Mouse (Mus musculus) CD4-positive, CD25-positive, alpha-beta regulatory T cell (primary cell): ENCODE results near the gene Olfr153. TPM values are rescaled to one million over a fixed set of nuclear protein-coding genes. Genes with fewer than 3 reads are reported as not detected.

ENCODE experiments used
- polyA plus RNA-seq: library from polyadenylated mRNA; unstranded; fragments of 100-300 nt; shearing (Covaris generic); gene quantifications from one replicate; pipeline ENCODE4 v1.2.1, GENCODE M21; 2017

Gene Olfr153
- not detected for polyA plus RNA-seq

DNA sequence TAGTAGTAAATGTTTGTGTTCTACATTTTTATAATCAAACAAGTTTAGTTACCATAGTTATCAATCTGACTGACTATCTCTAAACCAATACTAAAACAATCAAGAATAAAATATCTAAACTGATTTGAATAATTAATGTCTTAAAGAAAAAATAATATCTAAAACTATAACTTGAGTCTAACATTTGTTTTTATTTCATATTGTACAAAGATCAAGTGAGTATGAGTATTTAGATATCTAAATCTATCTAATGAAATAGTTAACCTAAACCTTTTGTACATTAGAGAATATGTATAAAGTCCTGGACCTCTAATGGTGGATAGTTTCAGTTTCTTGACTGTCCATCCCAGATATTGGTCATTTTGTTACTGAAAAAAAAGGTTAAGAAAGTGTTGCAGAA lies at the start of gene Olfr153:
TSS of gene Olfr153 (plus strand) at position 301 of the 400 bp plus-strand sequence.

GRCm38 (mm10) chr2:87496993-87497392 lies 34.6 kb upstream of the Olfr153 start, which contains the start of gene Pramel7:
Gene Pramel7 (minus strand): TSS chr2:87497093.

DNA sequence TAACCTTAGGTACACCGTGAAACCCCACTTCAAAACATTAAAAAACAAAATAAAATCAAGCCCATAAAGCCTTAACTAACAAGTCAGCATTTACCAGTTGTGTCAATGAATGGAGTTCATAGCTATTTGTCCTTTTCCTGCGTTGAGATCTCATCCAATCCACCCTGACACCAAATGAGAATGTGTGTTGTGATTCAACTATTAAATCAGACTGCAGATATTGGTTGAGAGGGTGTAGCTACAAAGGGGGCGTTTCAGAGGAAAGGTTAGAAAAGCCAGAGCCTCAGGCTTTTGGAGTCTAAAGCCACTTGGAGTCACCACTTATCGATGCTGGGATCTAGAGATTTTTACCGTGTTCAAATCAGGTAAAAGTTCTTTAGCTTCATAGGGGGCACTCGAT lies 25.3 kb upstream of the Olfr153 start, which contains the start of gene Pramel6:
TSS of gene Pramel6 (plus strand) at position 301 of the 400 bp plus-strand sequence.

DNA sequence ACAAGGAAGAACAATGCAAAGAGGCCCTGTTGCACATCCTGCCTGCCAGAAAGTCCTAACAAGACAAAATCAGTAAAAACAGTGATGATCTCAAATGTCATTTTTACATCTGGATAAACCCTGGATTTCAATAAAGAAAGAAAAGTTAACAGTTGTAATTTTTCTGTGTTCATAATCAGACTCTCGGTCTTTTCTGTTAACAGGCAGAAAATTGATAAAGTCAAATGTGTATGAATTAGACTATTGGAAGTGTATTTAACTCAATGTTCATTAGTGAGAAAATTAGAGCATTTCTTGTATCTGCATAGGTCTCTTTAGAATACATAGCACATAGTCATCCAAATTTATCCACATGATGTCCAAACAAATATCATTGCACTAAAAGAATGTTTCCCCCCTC lies 13.8 kb downstream of the Olfr153 start, which contains the start of gene Olfr1128:
TSS of gene Olfr1128 (minus strand) at position 101 of the 400 bp plus-strand sequence.

GRCm38 (mm10) chr2:87573602-87574001 lies 42.0 kb downstream of the Olfr153 start, which contains the start of gene Olfr1129:
Gene Olfr1129 (plus strand): TSS chr2:87573902.

Other genes starting within 250 kb of the Olfr153 start
- not detected for gene Olfr1118, start 224.2 kb upstream of the Olfr153 start, polyA plus RNA-seq
- 0.07 TPM for gene Olfr1120, start 177.0 kb upstream of the Olfr153 start, polyA plus RNA-seq
- gene Olfr1121, start 161.9 kb upstream of the Olfr153 start, polyA plus RNA-seq, result not detected
- gene Olfr1122, start 145.9 kb upstream of the Olfr153 start, polyA plus RNA-seq, result 0.16 TPM
- not detected for gene Olfr1123, start 115.2 kb upstream of the Olfr153 start, polyA plus RNA-seq
- 0.19 TPM for gene Olfr1124, start 101.5 kb upstream of the Olfr153 start, polyA plus RNA-seq
- not detected for gene Olfr1126, start 77.8 kb upstream of the Olfr153 start, polyA plus RNA-seq
- not detected for gene Pramel7, start 34.7 kb upstream of the Olfr153 start, polyA plus RNA-seq
- gene Pramel6, start 25.2 kb upstream of the Olfr153 start, polyA plus RNA-seq, result not detected
- not detected for gene Olfr1128, start 13.7 kb downstream of the Olfr153 start, polyA plus RNA-seq
- 0.07 TPM for gene Olfr1129, start 42.1 kb downstream of the Olfr153 start, polyA plus RNA-seq
- gene Olfr1130, start 74.4 kb downstream of the Olfr153 start, polyA plus RNA-seq, result not detected
- 0.13 TPM for gene Olfr1131, start 95.3 kb downstream of the Olfr153 start, polyA plus RNA-seq
- not detected for gene Olfr1132, start 105.7 kb downstream of the Olfr153 start, polyA plus RNA-seq
- gene Olfr1133, start 115.6 kb downstream of the Olfr153 start, polyA plus RNA-seq, result not detected
- not detected for gene Olfr1134, start 126.7 kb downstream of the Olfr153 start, polyA plus RNA-seq
- not detected for gene Olfr1135, start 141.9 kb downstream of the Olfr153 start, polyA plus RNA-seq
- not detected for gene Olfr1136, start 162.2 kb downstream of the Olfr153 start, polyA plus RNA-seq
- gene Olfr1137, start 181.4 kb downstream of the Olfr153 start, polyA plus RNA-seq, result not detected
- gene Olfr1138, start 208.2 kb downstream of the Olfr153 start, polyA plus RNA-seq, result not detected
- not detected for gene Olfr1140, start 212.0 kb downstream of the Olfr153 start, polyA plus RNA-seq
- not detected for gene Olfr1141, start 222.2 kb downstream of the Olfr153 start, polyA plus RNA-seq
- not detected for gene Olfr152, start 247.7 kb downstream of the Olfr153 start, polyA plus RNA-seq